Mouse (Mus musculus) spleen, embryonic (tissue): Measurements from ENCODE around the gene Sec16a.

ENCODE experiments used
- CTCF ChIA-PET: fragments of 350-600 bp; sonication (Branson Sonifier 250); formaldehyde crosslinking; loops from one replicate; lab custom pipeline; 2022; lab: Charles Lee

The Sec16a gene

DNA sequence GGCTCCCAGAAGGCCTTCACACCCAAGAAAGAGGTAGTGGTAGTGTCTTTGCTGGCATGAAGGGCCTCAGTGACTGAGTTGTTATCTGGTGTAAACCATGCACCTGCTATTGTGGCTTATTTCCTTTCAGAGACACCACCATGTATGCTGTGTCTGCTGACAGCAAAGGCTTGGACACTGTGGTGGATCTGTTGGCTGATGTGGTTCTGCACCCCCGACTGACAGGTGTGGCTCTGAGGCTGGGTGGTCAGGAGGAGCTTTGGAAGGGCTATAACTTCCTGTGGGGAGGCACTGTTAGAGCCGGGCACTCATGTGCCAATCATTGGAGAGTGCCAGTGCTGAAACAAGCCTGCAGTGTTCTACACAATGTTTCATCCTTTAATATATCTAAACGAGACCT lies 54.1 kb downstream of the Sec16a start:
- CTCF ChIA-PET = interaction anchor here (1.5 kb wide), 1 partner anchor 10 kb away, joined by 4 read pairs; the partner anchor contains the start of gene Snapc4

DNA sequence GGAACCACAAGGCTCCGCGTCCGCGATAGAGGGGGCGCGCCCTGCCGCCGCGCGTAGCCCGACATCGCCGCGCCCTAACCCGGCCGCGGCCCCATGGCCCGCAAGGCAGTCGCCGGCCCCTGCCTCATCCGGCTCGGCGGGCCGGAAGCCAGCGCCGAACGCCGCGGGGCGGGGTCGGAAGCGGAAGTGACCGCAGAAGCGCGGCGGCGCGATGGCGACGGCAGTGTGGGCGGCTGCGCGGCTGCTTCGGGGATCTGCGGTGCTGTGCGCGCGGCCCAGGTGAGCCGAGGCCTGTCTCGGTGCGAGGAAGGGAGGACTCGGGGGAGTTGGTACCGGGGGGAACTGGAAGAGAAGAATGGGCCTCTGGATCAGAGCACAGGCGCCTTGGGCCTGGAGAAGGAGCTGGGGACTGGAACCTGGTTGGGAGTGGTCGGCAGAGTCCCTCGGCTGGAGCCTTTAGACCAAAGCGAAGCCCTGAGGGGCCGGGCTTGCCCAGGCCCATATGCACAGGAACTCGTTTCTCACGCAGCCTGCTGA lies 55.8 kb downstream of the Sec16a start, which contains the start of the genes Entr1 and Pmpca:
Entr1 (minus strand) TSS at position 163 of the 537 bp plus-strand sequence.
Pmpca (plus strand) TSS at position 186 of the 537 bp plus-strand sequence.
- CTCF ChIA-PET = interaction anchor here (0.6 to 1.5 kb wide), 2 partner anchors 9 kb away, joined by 3 to 4 read pairs; partner anchors contain the start of gene Snapc4

DNA sequence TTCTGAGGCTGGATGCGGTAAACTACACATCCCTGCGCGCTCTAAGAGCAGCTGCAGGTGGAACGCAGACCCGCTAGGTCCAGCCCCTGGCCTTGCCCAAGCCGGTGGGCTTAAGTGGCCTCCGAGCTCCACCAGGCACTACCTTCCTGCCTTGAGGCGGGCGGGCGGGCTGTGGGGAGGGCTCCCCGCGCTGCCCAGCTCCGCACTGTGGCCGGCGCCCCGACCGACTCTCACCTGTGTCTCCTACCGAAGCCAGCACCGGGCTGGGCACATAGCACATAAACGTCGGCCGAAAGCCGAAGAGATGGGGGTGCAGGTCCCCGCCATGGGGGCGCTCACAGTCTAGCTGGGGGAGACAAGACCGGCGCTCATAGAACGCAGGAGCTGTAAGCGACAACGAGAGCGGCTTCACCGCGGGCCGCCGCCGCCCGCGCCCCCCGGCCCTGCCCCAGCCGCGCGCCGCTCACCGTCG lies 56.3 kb downstream of the Sec16a start:
- CTCF ChIA-PET = no interaction called here

DNA sequence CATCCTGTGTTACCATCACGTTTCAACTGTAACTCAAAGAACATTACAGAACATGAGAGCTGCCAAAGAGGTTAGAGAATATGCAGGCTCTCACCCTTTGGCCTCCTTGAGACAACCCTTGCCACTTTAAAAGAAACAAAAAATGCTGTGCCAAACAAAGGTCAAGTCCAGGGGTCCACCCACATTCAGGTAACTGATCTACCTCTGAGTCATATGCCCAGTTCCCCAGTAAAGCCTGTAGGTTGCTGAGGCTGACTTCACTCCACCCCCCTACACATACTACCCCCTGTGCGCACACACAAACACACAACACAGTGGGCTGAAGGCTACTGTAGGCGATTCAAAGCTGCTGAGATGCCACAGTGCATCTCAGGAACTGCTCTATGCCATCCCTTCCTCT lies 57.3 kb downstream of the Sec16a start:
- CTCF ChIA-PET = interaction anchor here (0.6 kb wide), 1 partner anchor 19 kb away, joined by 3 read pairs; no protein-coding TSS in a partner anchor

DNA sequence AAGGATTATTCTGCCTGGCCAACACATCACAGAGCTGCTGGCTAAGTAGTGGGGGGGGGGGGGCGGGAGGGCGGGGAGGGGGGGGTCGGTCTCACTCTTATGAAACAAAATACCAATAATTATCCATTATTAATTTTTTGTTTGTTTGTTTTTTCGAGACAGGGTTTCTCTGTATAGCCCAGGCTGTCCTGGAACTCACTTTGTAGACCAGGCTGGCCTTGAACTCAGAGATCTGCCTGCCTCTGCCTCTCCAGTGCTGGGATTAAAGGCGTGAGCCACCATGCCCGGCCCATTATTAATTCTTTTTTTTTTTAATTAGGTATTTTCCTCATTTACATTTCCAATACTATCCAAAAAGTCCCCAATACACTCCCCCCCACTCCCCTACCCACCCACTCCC lies 64.1 kb downstream of the Sec16a start:
- CTCF ChIA-PET = interaction anchor here (1.2 kb wide), 1 partner anchor 9 kb away, joined by 4 read pairs; no protein-coding TSS in a partner anchor

DNA sequence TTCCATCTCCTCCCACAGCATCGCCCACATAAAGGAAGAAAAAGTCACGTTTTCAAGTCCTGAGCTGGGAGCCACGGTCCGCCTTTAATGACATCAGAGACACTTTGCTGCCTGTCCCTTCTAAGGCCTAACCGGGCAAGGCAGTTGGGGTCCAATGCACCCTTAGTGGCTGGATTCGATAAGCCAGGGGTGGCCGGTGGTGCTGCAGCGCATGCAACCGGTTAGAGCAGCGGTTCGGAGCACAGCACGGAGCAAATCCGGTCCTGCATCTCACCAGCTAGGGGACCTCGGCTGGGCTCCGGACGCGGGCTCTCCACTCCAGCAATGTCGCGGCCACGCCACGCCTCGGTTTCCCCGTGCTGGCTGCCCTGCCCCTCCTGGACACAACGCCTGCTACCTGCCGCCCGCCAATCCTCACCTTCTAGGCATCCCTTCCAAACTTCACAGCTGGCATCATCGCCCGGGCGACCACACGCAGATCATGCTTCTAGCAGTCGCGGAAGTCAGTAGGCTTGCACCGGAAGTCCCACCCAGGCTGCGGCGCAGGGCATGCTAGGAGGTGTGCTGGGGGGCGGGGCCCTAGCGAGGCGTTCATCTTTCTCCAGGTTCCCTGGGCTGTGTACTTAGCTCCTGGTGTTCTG lies 64.8 kb downstream of the Sec16a start, which contains the start of gene Snapc4:
Snapc4 (minus strand) TSS at position 523 of the 641 bp plus-strand sequence.
- CTCF ChIA-PET = interaction anchor here (1.2 kb wide), 1 partner anchor 10 kb away, joined by 4 read pairs; no protein-coding TSS in a partner anchor

DNA sequence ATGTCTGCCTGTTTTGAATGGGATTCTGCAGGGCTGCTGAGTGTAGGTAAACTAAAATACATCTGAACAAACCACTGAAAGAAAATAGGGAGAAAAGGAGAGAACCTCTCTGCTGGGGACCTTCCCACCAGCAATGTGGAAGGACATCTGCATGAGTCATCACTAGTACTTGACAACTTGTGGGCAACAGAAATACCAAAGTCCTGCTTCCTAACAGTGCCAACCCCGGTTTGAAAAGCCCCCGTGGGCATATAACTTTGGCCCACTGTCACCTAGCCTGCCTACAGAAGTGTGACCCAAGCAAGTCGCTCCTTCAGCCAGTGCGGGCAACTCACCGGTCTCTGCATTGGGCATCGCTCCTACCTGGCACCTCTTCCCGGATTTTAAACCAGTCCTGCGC lies 72.6 kb downstream of the Sec16a start:
- CTCF ChIA-PET = no interaction called here

DNA sequence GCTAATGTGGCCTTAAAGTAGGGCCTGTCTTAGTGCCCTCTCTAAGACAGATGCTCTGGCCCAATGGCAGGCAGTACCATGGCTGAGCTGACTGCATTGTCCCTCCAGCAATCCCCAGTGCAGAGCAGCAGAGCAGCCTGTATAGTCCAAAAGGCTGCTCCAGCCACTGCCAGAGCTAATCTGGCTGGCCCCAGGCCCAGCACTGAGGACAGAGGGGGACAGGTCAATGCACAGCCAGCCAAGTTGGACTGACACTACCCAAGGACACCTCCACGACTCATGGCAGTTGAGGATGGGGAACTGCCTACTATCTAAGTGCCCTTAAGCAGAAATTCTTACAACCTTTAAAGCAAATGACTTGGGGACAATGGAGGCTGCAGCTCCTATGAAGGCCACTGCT lies 76.4 kb downstream of the Sec16a start:
- CTCF ChIA-PET = no interaction called here

DNA sequence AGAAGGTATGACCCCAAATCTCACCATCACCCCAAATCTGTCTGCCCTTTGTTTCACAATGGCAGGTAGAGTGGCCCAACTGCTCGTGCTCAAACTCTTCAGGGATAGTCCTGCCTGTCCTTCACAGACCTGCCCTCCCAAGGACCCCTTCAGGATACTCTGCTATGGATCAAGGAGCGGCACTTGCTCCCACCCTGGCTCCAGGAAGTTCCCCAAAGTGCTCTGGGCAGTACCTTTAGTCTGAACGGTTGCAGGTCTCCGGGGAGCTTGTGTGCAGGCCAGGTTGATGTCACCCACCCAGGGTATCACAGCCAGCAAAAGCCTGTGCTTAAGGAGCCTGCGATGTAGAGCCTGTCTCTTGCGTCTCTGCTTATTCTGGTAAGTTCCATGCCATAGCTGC lies 77.1 kb downstream of the Sec16a start:
- CTCF ChIA-PET = no interaction called here

DNA sequence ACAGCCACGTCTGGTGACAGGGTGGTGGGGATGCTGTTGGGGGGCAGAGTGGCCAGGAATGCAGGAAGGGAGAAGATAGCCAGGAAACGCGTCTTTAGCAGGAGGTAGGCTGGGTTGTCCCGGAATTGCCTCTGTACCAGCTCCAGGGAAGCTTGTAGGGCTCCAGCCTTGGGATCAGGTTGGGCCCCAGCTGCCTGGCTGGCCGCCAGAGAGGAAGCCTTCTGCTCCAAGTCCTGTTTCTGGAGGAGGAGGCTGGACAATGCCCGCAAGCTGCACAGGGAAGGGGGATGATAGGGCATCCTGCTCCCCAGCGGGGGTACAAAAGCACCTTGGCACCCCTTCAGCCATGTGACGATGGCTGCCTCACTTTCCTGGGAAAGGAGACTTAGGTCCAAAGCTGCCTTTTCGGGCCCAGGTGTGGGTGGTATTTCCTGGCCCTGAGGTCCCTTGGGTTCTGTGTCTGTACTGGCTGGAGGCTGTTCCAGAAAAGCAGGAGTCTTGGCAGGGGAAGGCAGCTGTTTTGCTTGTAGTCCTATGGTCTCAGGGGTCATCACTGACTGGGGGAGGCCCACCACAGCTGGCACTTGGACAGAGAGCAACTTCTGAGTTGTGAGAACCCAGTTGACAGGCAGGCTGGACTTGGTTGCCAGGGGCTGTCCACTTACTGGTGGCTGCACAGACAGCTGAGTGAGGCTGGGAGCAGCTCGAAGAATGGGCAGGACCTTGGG lies 80.1 kb downstream of the Sec16a start:
- CTCF ChIA-PET = interaction anchor here (0.6 kb wide), 2 partner anchors 9 to 67 kb away, joined by 3 to 4 read pairs; no protein-coding TSS in a partner anchor

DNA sequence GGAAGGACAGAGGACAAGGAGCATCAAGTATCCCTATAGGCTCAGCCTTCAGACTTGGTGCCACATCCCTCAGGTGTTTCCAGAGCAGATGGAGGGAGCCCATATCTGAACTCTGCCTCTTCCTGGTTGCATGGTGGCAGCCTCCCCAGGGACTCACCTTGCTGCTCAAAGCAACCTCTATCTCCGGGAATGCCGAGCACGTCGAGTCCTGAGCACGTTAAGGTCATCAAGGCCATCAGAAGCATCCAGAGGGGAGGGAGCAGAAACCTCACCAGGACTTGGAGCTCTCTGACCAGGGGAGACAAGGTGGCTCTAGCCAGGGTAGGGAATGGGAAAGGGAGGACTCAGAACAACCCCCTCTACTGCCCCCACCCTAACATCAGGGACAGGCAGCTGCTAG lies 81.5 kb downstream of the Sec16a start:
- CTCF ChIA-PET = no interaction called here

DNA sequence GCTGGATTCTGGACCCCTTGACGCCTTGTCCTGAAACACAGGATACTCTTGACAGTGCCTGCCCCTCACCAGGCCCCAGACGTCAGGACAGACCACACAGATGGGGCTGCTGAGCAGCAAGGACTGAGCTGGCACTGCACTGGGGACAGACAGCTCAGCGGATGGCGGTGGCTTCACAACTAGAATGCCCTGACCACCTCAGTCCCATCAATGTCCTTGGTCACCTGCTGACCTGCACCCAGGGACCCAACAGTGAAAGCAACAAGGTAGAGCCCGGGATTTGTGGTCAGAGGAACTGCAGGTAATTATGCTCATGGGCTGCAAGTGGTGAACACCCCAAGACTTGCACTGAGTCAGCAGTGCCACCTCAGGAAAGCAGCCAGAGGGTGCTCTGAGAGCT lies 82.0 kb downstream of the Sec16a start:
- CTCF ChIA-PET = no interaction called here

DNA sequence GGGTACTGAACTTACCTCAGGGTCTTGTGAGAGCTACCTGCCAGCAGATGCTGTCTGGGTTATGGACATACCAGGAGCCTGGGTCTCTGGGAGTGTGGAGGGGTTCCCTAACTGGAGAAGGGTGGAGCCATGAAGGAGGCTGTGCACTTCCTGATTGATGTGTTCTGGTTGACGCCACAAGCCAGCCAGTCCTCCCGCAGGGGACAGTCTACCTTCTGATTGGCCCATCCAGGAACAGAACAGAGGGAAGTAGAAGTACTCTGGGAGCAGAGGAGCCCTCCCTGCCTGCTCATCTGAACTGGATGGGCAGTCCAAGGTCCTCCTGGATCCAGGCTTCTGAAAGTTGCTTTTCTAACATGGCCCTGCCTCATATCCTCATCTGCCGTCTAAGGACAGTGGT lies 84.2 kb downstream of the Sec16a start, which contains the start of gene Card9:
Card9 (minus strand) TSS at position 147 of the 400 bp plus-strand sequence.
- CTCF ChIA-PET = interaction anchor here (0.7 kb wide), 1 partner anchor 48 kb away, joined by 3 read pairs; no protein-coding TSS in a partner anchor

DNA sequence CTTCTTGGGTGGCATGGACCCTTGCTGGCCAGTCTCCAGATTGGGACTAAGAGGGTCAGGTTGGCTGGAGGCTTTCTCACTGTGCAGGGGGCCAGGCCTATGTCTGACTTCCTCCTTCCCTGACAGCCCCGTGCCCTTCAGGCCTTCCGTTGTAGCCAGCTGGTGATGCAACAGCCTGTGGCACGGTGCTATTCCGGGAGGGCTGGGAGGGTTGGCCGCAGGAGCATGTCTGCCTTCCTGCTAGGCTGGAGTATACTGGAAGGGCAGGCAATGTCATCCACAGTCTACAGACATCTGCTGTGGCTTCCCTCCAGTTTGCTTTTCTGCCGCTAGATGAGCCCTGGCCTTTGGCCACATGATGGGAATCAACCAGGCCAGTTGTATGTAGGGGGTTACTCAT lies 85.0 kb downstream of the Sec16a start:
- CTCF ChIA-PET = interaction anchor here (0.6 to 0.7 kb wide), 2 partner anchors 42 to 47 kb away, joined by 3 to 4 read pairs; no protein-coding TSS in a partner anchor
